Mouse (Mus musculus) liver, embryonic 14.5 days (tissue): Measurements from ENCODE around the gene Draxin.

Experiments
- CTCF ChIP-seq: IDR thresholded peaks from 2 replicates; pipeline ENCODE4 v1.5.1; 2016; ENCODE audit warnings: antibody characterized with exemption, low read depth, control low read depth
- EP300 ChIP-seq: IDR thresholded peaks from 2 replicates; pipeline ENCODE4 v1.6.1; 2016; ENCODE audit warnings: antibody characterized with exemption, low read depth

- TF ChIP-seq CTCF (no peak), EP300 (no peak)
These were observed 47.2 kb upstream of the Draxin start for GRCm38 (mm10) chr4:148177716-148178115.
